Mouse (Mus musculus) lung, embryonic 14.5 days (tissue): ENCODE measurements around the gene Sumo3. TPM values are rescaled to one million over a fixed set of nuclear protein-coding genes. Genes with fewer than 3 reads are reported as not detected.

Experiments
- ATAC-seq: fragments of 200-750 bp; cut with Nextera tagmentation; 2 replicates; pipeline ENCODE4 v1.8.0; 2017; ENCODE audit warnings: mild to moderate bottlenecking, moderate TSS enrichment, moderate library complexity; ENCODE audit not compliant: insufficient read depth
- DNase-seq: peaks from one replicate; pipeline ENCODE4 v3.0.0-alpha.2; 2015
- H3K27ac ChIP-seq: fragments of 300-500 bp; sonication (generic); 2 replicates; pipeline ENCODE4 v1.5.1; 2014; ENCODE audit warnings: low read depth, mild to moderate bottlenecking, moderate library complexity
- H3K27me3 ChIP-seq: fragments of 300-500 bp; sonication (generic); 2 replicates; pipeline ENCODE4 v1.6.1; 2014; ENCODE audit warnings: low read length, control low read depth; ENCODE audit not compliant: insufficient read depth
- H3K36me3 ChIP-seq: fragments of 300-500 bp; sonication (generic); 2 replicates; pipeline ENCODE4 v1.6.1; 2014; ENCODE audit warnings: control low read depth; ENCODE audit not compliant: insufficient read depth
- H3K4me1 ChIP-seq: fragments of 300-500 bp; sonication (generic); 2 replicates; pipeline ENCODE4 v1.6.1; 2014; ENCODE audit warnings: antibody characterized with exemption, control low read depth; ENCODE audit not compliant: insufficient read depth
- H3K4me2 ChIP-seq: fragments of 300-500 bp; sonication (generic); 2 replicates; pipeline ENCODE4 v1.6.1; 2014; ENCODE audit warnings: mild to moderate bottlenecking
- H3K4me3 ChIP-seq: fragments of 300-500 bp; sonication (generic); 2 replicates; pipeline ENCODE4 v1.5.1; 2014; ENCODE audit warnings: low read depth, low read length
- H3K9ac ChIP-seq: fragments of 300-500 bp; sonication (generic); 2 replicates; pipeline ENCODE4 v1.6.1; 2014
- H3K9me3 ChIP-seq: fragments of 300-500 bp; sonication (generic); 2 replicates; pipeline ENCODE4 v1.6.1; 2016; ENCODE audit warnings: low read depth, low read length, control low read depth
- CTCF ChIP-seq: IDR thresholded peaks from 2 replicates; pipeline ENCODE4 v1.5.1; 2016; ENCODE audit warnings: antibody characterized with exemption, low read depth
- WGBS: fragments of 180-500 bp; shearing (Covaris S2); extraction: QIAGEN DNeasy Blood & Tissue Kit; methylation state at CpG from one replicate; pipeline ENCODE4 v1.1.7; 2014; 5-methylcytosine and 5-hydroxymethylcytosine counted together
- polyA plus RNA-seq: library from polyadenylated mRNA; unstranded; fragments of >200 nt; fragmentation: Nextera tagmentation; extraction: Ambion mirVana; gene quantifications from 2 replicates; pipeline ENCODE4 v1.2.1, GENCODE M21; 2014

Sumo3 gene
- polyA plus RNA-seq: 329 and 337 TPM in 2 replicates

- under 1% methylated on average over 102 of the region's 119 CpGs for WGBS
- H3K27ac ChIP-seq: peak within 1 kb of the TSS; percentile 99
- H3K4me1 ChIP-seq: peaks cover 12% of the 10 kb centered on the region
- H3K4me2 ChIP-seq: peak within 1 kb of the TSS; percentile 98
- H3K9ac ChIP-seq: peak within 1 kb of the TSS; percentile 81
- peak; percentile 96 for DNase-seq
- H3K36me3 ChIP-seq: peaks cover 17% of the 10 kb centered on the region
- ATAC-seq: peak; percentile 85
- no peaks in the 10 kb centered on the region for H3K9me3 ChIP-seq
- H3K27me3 ChIP-seq: no peaks in the 10 kb centered on the region
- TF ChIP-seq CTCF: 0 out of 2 replicates have a peak, but pooled peaks have one; percentile 12
- peak within 1 kb of the TSS; percentile 77 for H3K4me3 ChIP-seq
Observed at GRCm38 (mm10) chr10:77605908-77606826, at the start of gene Sumo3, which contains the start of gene Gm49325. TSS of gene Sumo3 (plus strand) at chr10:77606097. TSS of gene Gm49325 (plus strand) at chr10:77606197.

GRCm38 (mm10) chr10:77556631-77557030, 49.3 kb upstream of the Sumo3 start:
- H3K27me3 ChIP-seq: no peaks in the 10 kb centered on the region
- ATAC-seq: no peak

GRCm38 (mm10) chr10:77557641-77558040, 48.3 kb upstream of the Sumo3 start:
- no peak for ATAC-seq
- WGBS: 86% methylated on average over 4 of the region's 4 CpGs

More at GRCm38 (mm10) chr10:77556631-77557030, 49.3 kb upstream of the Sumo3 start:
- no peak for DNase-seq
- TF ChIP-seq CTCF: no peak
- Histone ChIP-seq H3K4me1 (no peaks in the 10 kb centered on the region), H3K9ac (no peak overlapping the region), H3K4me3 (no peak overlapping the region), H3K9me3 (no peaks in the 10 kb centered on the region), H3K27ac (no peak overlapping the region), H3K36me3 (no peaks in the 10 kb centered on the region), H3K4me2 (no peak overlapping the region)
- WGBS: 85% methylated on average over 7 of the region's 7 CpGs

GRCm38 (mm10) chr10:77560090-77560489, 45.8 kb upstream of the Sumo3 start:
- Histone ChIP-seq H3K9me3 (no peaks in the 10 kb centered on the region), H3K9ac (no peak overlapping the region), H3K4me1 (no peaks in the 10 kb centered on the region), H3K27me3 (no peaks in the 10 kb centered on the region), H3K27ac (no peak overlapping the region), H3K4me2 (no peak overlapping the region), H3K36me3 (no peaks in the 10 kb centered on the region), H3K4me3 (no peak overlapping the region)
- DNase-seq (no peak), ATAC-seq (no peak)
- WGBS: 76% methylated on average over 11 of the region's 11 CpGs
- TF ChIP-seq CTCF: no peak

More at GRCm38 (mm10) chr10:77557641-77558040, 48.3 kb upstream of the Sumo3 start:
- no peaks in the 10 kb centered on the region for H3K9me3 ChIP-seq
- no peaks in the 10 kb centered on the region for H3K4me1 ChIP-seq
- no peaks in the 10 kb centered on the region for H3K36me3 ChIP-seq
- peak; percentile 26; the same call in 1 of the 2 replicates for TF ChIP-seq CTCF
- no peak overlapping the region for H3K27ac ChIP-seq
- no peaks in the 10 kb centered on the region for H3K27me3 ChIP-seq
- H3K9ac ChIP-seq: no peak overlapping the region
- no peak overlapping the region for H3K4me3 ChIP-seq
- DNase-seq: no peak
- no peak overlapping the region for H3K4me2 ChIP-seq

GRCm38 (mm10) chr10:77560830-77561229, 45.1 kb upstream of the Sumo3 start:
- Histone ChIP-seq H3K36me3 (no peaks in the 10 kb centered on the region), H3K9ac (no peak overlapping the region), H3K27me3 (no peaks in the 10 kb centered on the region), H3K4me3 (no peak overlapping the region), H3K9me3 (no peaks in the 10 kb centered on the region), H3K4me1 (no peaks in the 10 kb centered on the region), H3K4me2 (no peak overlapping the region), H3K27ac (no peak overlapping the region)
- DNase-seq: no peak
- 69% methylated on average over 9 of the region's 9 CpGs for WGBS
- no peak for ATAC-seq
- TF ChIP-seq CTCF: no peak

- 53% methylated on average over 2 of the region's 2 CpGs for WGBS
- TF ChIP-seq CTCF: no peak
- ATAC-seq: no peak
Observed at GRCm38 (mm10) chr10:77561508-77561907, 44.4 kb upstream of the Sumo3 start.

GRCm38 (mm10) chr10:77565005-77565404, 40.9 kb upstream of the Sumo3 start:
- H3K9me3 ChIP-seq: no peaks in the 10 kb centered on the region
- no peak for ATAC-seq
- H3K27me3 ChIP-seq: no peaks in the 10 kb centered on the region
- no peak overlapping the region for H3K9ac ChIP-seq
- TF ChIP-seq CTCF: no peak
- no peaks in the 10 kb centered on the region for H3K4me1 ChIP-seq
- H3K4me3 ChIP-seq: no peak overlapping the region
- H3K36me3 ChIP-seq: no peaks in the 10 kb centered on the region
- no peak overlapping the region for H3K4me2 ChIP-seq
- WGBS: 70% methylated on average over 8 of the region's 8 CpGs
- H3K27ac ChIP-seq: no peak overlapping the region
- no peak for DNase-seq

More at GRCm38 (mm10) chr10:77561508-77561907, 44.4 kb upstream of the Sumo3 start:
- no peak for DNase-seq
- Histone ChIP-seq H3K36me3 (no peaks in the 10 kb centered on the region), H3K4me1 (no peaks in the 10 kb centered on the region), H3K9ac (no peak overlapping the region), H3K27ac (no peak overlapping the region), H3K27me3 (no peaks in the 10 kb centered on the region), H3K4me2 (no peak overlapping the region), H3K4me3 (no peak overlapping the region), H3K9me3 (no peaks in the 10 kb centered on the region)
